Mouse (Mus musculus) adrenal gland, adult 2 months (tissue): Measurements from ENCODE around the gene Fubp1. TPM values are rescaled to one million over a fixed set of nuclear protein-coding genes. Genes with fewer than 3 reads are reported as not detected.
"Not testable (repeated sequence)": the region's sequence is repeated elsewhere in the genome, so short reads cannot be mapped to it uniquely, and the experiment has no call there.

Experiments used
- DNase-seq: peaks from one replicate; pipeline ENCODE4 v3.0.0; 2021
- polyA plus RNA-seq: library from polyadenylated mRNA; depleted of rRNA; stranded (reverse); fragments of >200 nt; gene quantifications from 2 replicates; pipeline ENCODE4 v1.2.3, GENCODE M21; 2012
- total RNA-seq, 2 experiments: library from RNA; stranded (reverse); gene quantifications; 2 replicates each; pipeline ENCODE4 v1.2.3; 2021

Gene Fubp1
- total and polyA plus RNA-seq, 3 experiments, result 97.5 to 137 (median 118) TPM

DNA sequence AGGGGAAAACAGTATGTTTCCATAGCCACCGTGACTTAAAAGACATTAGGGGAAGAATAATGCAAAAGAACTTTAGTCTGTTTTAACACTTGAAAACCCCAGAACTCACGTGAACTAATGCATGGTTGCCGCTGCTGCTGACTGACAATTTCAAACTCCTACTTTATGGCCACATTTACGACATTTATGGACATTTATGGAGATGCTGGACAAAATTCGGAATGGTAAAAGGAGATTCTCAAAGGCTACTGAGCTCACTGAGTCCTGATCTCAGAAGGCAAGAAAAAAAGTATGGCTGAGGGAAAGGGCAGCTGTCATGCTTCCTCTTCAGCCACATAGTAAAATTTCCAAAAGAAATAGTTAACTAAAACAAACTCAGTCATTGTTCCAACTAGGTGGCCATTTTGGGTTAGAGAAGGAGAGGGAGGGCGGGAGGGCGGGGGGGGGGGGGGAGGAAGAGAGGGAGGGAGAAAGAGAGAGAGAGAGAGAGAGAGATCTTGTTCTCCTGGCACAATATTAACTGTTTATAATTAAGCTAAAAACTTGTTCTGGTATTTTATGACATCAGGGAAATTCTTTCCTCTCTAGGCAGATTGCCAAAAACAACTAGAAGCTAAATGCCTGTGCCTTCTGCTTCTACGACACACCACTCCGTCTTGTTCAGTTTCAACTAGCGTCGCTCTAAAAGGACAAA, 17.8 kb upstream of the Fubp1 start:
- DNase-seq, result peak; percentile 18

DNA sequence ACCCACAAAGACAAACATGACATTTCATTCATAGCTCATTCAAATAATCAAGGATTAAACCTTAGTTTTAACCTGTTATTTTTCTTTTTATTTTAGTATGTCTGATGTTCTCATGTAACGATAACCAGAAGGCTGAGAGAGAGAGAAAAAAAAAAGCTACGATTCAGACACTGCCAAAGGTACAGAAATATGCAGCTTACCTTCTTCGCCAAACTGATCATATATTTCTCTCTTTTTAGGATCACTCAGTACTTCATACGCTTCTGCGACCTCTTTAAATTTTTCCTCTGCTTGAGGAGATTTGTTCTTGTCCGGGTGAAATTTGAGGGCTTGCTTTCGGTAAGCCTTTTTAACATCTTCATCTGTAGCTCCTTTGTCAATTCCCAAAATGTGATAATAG, 17.0 kb upstream of the Fubp1 start:
- DNase-seq, result no peak

DNA sequence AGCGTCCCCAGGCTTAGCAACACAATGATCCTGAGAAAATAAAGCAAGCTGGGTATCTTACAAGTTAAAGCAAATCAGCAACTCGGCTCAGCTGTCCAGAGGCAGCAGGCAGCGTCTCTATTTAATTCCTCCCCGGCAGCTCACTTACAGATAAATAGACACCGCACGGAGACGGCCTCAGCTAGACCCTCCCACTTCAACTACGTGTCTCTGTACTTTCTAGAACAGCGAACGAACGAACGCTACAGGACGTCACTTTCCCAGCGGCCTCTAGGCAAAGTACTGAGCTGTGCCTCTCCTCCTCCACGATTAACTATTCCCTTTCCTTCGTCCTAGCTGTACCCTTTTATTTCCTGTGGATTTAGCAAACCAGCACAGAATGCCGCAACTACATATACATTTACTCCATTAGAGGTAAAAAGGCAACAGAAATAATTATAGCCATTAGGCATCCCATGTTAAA, 16.6 kb upstream of the Fubp1 start:
- DNase-seq, result peak; percentile 94

DNA sequence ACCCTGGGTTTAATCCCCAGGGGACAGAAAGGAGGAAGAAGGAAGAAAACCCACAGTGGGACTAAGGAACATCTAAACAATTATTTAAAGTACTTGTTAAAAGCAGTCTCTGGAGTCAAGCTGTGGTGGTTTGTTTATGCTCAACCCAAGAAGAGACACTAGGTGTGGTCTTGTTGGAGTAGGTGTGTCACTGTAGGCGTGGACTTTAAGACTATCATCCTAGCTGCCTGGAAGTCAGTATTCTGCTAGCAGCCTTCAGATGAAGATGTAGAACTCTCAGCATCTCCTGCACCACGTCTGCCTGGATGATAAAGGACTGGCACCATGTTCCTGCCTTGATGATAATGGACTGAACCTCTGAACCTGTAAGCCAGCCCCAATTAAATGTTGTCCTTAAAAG, 13.0 kb upstream of the Fubp1 start:
- not testable (repeated sequence) for DNase-seq

DNA sequence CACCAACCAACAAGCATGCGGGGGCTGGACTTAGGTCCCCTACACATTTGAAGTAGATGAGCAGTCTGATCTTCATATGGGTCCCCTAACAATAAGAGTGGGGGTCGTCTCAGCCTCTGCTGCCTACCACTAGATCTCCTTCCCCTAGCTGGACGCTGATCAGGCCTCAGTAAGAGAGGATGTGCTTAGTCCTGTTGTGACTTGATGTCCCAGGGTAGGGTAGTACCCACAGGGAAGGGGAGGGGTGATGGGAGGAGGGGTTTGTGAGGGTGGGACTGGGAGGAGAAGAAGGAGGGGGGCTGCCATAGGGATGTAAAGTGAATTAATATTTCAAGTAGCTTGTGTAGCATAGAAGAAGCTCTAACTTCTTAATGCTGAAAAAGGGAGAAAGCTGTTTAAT, 11.1 kb upstream of the Fubp1 start:
- no peak for DNase-seq

DNA sequence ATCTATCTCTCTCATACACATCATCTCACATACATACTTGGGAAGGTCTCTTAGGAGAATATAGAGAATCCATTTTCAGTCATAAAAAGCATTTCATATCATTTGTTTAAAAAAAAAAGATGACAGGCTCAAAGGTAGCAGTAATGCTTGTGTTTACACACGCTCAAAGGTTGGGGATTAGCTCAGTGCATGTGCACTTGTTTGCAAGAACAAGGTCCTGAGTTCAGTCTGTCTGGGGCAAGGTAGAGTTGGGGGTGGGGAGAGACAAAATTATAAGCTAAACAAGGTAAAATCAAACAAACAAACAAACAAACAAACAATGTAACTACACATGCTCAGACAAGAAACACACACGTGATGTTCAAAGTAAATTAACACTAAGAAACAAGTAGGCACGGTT, 9.0 kb upstream of the Fubp1 start:
- DNase-seq, result no peak

DNA sequence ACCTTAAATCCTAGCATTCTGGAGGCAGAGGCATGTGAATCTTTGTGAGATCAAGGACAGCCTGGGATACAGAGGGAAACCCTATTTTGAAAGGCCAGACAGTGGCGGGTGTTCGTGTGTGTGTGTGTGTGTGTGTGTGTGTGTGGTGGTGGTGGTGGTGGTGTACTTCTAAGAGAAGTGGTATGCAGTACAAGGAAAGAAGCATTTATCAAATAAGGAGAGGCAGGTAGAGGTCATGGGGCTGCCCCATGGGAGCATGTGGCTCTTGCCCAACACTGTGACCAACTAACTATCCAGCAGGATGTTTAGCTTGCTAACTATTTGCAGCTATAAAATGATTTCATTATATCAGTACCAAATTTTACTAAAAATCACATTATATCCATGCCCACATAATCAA, 8.6 kb upstream of the Fubp1 start:
- peak; percentile 20 for DNase-seq

DNA sequence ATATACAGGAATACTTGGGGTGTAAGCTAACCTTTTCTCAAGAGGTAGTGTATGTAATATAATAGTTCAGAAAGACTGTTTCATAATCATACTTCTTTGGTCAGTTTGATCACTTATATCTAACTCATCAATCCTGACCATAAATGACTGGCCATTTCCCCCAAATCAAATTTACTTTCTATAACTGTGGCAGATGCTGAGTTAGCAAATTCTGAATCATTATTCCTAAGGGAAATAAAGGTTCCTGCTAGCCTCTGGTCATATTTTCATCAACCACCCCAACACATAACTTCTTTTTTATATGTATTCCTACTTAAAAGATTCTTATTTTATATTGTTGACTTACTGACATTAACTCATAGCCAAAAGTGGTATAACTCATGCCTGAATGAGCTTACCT, 7.3 kb upstream of the Fubp1 start:
- DNase-seq, result no peak

DNA sequence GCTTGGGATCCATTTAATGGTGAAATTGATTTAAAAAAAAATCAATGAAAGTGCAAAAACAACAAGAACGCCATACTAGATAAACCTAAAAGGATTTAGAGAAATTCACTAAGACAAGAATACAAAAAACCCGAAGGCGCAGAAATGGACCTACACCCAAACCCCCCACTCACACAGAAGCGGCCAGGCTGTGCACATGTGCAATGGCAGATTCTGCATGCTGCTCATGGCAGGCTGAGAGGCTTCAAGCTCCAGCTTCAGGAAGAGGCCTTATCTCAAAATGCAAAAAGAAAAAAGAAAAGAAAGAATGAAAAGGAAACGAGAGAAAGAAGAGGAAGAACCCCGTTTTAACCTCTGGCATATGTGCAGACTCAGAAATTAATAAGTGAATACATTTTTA, 6.8 kb upstream of the Fubp1 start:
- no peak for DNase-seq

DNA sequence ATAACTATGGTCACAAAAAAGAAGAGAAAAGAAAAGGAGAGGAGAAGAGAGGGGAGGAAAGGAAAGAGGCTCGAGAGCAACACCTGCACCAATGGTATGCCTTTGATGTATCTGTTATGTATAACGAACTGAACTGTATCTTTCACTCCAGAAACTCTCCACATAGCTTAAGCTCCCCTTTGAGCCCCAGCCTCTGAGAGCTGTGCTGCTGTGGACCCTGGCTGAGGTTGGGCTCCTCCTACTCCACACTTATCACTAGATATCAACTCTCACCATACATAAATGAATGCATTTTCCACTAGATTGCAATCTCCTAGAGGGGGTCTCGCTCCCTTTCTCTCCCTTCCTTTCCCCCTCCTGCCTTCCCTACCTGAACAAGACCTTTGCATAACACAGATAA, 6.2 kb upstream of the Fubp1 start:
- no peak for DNase-seq

DNA sequence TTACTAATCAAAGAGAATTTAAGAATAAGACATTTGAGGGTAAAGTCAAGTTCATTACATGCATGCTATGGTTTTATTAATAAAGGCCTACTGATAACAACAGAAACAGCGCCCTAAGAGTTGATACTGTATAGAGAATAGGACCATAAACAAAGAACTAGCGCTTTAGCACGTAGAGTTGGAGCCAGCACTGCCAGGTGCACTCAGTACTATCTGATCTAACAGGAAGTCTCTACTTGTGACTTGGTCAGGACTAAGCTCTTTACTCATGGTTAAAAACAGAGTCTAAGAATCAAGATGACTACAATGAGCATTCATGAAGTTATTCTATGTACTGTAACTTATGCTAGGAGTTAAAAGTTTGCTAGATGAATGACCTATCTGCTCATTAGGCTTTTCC, 5.6 kb upstream of the Fubp1 start:
- no peak for DNase-seq

DNA sequence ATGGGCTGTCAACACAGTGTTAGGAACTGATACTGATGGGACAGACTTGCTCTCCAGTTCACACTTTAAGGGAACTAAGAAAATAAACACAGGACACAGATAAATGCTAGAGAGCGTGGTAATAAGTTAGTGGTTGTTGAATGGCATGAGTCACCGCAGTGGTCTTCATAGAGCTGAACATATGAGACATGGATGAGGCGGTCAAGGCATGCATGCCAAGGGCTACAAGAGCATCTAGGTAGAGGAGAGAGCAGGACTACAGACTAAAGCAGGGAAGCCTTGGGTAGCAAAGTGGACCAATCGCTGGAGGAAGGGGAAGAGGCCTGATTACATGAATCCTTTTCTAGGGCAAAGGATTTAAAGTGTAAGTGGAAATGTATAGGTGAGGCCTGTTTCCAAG, 3.1 kb upstream of the Fubp1 start:
- DNase-seq, result no peak

DNA sequence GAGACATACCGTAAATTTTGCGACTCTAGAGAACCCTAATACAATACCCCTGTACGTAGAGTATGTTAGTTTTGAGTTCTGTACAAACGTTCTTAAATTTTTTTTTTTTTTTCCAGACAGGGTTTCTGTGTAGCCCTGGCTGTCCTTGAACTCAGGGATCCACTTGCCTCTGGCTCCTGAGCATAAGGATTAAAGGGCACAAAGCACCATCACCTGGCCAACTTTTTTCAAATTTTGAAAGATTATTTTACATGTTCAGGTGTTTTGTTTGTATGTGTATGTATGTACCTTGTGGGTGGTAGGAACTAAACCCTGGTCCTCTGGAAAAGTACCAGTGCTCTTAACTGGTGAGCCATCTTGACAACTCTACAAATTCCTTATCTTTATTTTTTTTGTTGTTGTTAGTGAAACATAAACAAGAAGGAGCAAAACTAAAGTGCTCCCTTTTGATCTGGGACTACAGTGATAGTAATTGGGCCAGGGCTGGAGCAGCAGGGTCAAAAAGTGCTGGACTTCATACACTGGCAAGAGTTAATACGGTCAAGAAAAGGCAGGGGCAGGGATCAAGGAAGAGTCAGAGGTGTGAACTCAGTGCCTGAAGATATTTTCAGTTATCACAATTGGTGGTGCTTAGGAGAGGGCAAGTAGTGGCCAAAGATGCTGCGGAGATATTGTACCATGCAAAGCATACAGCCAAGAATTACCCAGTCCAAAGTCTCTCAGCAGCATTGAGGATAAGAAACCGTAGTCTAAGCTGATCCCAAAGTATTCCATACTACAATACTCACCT, 1.9 kb upstream of the Fubp1 start:
- DNase-seq, result no peak

DNA sequence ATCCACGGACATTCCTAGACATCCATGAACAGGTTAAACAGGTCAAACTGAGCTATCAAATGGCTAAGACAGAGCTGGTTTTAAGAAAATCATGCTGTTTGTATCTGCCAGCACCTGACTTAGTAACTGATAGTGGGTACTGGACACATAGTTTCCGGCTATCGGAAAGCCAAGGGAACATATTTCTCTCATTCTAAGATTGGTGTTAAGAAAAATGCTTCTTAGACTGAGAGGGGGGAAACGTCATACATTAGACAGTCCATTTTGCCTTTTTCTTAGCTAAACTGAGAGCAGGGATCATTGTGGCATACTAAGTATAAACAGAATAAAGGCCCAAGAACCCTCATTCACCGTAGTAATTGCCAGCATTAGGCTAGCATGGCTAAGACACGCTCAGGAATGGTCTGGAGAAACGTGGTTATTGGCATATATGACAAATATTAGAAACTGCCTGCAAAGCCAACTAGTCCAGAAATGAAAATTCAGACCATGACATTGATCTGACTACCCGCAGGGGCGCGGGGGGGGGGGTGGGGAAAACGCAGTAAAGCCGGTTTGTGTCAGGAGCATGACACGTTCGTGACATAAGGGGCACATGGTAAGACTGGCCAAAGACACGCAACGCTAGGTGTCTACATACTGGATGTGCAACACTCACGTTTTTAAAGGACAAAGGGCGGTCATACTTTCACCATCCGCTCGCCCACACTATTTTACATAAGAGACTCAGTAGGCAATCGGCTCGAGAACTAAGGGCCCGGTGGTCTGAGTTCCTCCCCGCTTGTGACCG, 850 bp upstream of the Fubp1 start:
- DNase-seq, result peak; percentile 14

DNA sequence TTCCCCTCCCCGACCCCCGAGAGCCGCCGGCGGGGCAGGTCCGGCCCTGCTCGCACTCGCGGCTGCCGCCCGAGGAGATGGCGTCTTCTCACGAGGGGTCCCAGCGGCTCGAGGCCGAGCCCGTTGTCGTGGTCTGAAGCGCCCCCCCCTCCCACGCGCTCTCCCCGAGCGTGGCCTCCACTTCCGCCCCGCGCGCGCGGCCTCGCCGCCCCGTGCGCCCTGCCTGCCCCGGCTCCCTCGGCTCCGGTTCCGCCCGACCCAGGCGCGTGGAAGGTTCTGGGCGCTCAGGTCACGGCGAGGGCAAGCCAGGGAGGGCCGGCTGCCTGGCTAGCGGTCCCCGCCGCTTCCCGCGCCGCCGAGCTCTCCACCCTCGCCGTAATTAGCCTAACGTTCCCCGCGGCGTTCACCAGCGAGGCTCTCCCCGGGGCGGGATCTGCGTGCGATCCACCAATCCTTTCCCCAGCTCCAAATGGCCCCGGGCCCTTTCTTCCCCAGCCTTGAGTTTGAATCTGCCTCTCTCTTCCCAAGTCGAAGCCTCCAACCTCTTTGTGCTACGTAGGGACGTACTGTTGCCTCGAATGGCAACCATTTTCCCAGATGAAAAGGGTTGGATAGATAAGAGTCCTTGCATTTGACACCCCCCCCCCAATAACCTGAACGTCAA, 638 bp downstream of the Fubp1 start:
- DNase-seq, result peak; percentile 88

DNA sequence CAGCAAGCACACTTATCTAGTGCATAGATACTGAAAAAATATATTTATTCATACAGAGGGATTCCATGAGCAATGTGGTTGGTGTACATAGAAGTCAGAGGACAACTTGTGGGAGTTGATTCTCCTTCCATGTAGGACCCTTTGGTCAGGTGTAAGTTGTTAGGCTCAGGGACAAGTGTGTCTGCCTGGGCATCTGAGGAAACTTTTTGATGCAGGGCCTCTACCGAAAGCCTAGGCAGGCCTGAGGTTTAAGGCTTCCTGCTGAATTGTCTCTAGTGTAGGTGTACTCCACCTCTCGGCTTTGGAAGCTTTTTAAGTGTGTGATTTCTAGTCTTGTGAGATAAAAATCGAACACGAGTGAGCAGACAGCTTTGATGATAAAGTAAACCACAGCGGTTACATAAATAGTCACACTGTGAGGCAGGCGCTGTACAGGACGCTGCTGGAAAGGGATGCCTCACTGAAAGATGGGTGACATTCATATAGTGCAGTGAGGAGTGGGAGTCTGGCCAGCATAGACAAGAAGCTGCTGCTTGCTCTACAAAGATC, 1.6 kb downstream of the Fubp1 start:
- DNase-seq, result peak; percentile 14

DNA sequence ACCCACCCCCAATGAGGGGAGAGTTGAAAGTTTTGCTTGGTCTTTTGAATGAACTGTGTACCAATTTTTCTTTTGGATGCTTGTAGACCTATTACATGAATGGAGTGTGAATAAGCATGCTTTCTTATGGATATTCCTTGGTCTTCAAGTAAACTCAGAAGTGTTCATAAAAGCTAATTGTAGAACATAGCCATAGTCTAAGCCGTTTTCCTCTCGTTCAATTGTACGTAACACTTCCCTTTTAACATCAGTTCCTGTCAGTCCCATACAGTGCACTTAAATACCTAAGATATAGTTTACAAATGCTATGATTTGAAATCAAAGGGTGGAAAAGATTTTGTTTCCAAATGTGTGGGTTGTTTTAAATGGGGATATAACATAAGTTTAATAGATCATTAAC, 3.2 kb downstream of the Fubp1 start:
- DNase-seq, result no peak

DNA sequence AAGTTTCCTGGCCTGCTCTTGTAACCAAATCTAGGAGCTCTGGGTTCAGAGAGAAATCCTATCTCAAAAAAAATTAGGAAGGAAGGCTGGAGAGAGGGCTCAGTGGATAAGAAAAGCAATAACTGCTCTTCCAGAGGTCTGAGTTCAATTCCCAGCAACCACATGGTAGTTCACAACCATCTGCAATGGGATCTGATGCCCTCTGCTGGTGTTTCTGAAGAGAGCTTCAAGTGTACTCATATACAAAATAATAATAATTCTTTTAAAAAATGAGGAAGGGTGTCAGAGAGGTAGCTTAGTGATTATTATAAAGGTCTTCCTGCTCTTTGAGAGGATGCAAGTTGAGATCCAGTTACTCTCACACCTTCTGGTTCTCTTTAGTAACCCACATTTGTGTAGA, 14.7 kb downstream of the Fubp1 start:
- DNase-seq, result no peak

DNA sequence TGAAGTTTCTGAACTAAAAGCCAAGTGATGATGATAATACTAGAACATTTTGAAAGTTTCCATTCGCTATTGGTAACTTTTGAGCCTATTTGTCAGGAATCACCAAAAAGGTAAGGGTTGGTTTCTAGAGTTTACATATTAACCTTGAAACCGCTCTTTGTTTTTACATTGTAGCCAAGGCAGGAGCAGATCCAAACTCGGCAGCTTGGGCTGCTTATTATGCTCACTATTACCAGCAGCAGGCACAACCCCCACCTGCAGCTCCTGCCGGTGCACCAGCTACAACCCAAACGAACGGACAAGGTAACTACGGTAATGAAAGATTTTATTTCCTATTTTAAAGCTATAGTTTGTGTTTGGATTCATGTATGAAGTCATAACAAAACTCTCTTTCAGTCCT, 15.7 kb downstream of the Fubp1 start:
- no peak for DNase-seq

DNA sequence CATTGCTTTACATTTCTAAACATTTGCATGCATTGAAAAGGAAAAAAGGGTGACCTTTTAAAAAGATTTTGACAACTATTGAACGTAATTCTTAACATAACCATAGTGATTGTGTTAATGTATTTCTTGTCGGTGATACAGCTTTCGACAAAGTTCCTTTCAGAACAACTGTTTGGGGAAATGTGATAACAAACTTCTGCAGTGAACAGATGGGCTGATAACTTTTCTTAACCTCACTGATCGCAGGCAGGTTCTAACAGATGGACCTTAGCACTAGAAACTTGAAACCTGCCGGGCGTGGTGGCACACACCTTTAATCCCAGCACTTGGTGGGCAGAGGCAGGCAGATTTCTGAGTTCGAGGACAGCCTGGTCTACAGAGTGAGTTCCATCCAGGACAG, 18.6 kb downstream of the Fubp1 start:
- DNase-seq, result no peak

DNA sequence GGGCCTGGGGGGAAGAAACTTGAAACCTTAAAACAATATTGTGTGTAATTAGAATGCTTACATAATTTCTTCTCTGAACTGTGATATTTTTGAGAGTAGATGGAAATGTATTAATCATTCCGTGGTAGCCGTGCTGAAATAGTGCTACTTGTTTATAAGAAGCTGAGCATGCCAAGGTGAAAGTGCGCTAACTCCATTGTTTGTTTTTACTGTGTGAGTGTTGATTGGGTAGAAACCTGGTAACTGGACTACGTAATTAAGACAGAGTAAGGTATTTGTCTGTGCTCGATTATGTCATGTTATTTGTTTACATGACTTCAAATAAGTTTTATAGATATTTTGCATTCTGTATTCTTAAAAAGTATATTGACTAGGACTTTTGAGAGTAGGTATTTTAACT, 19.0 kb downstream of the Fubp1 start:
- no peak for DNase-seq
